Mouse (Mus musculus): ENCODE data around the gene Cnpy3. TPM values are rescaled to one million over a fixed set of nuclear protein-coding genes. Genes with fewer than 3 reads are reported as not detected.
"Not testable (repeated sequence)": the region's sequence is repeated elsewhere in the genome, so short reads cannot be mapped to it uniquely, and the experiment has no call there.

The Cnpy3 gene
- polyA plus RNA-seq, 1 experiment from 2014 or later, result 55.1 TPM

- DNase-seq (ENCODE audit: low spot score), result not testable (repeated sequence)
These were observed 12.9 kb upstream of the Cnpy3 start for GRCm38 (mm10) chr17:46764916-46765315.

GRCm38 (mm10) chr17:46763544-46763943 is 11.5 kb upstream of the Cnpy3 start, which contains the start of gene Ptcra:
Gene Ptcra (minus strand): TSS chr17:46763712.
- DNase-seq (ENCODE audit: low spot score), result peak; percentile 77

DNA sequence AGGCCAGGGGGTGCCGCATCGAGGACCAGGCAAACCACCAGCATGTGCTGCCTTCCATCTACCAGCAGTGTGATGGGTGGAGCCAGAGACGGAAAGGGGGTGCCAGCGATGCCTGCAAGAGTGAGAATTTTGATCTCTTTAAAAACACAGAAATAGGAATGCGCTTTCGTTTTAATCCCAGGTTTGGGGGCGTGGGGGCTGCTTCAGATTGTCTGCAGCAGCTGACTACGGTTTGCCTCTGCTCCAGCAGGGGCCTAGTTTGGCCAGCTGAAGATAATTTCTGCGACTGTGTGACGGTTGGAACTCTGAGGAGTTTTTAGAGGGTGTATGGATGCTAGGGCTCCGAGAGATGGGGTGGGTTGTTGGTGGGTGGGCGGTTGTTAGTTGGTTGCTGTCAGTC is 6.7 kb upstream of the Cnpy3 start:
- no peak for DNase-seq (ENCODE audit: low spot score)

GRCm38 (mm10) chr17:46751056-46751793 is 789 bp downstream of the Cnpy3 start:
- DNase-seq (ENCODE audit: low spot score), result peak; percentile 73

DNA sequence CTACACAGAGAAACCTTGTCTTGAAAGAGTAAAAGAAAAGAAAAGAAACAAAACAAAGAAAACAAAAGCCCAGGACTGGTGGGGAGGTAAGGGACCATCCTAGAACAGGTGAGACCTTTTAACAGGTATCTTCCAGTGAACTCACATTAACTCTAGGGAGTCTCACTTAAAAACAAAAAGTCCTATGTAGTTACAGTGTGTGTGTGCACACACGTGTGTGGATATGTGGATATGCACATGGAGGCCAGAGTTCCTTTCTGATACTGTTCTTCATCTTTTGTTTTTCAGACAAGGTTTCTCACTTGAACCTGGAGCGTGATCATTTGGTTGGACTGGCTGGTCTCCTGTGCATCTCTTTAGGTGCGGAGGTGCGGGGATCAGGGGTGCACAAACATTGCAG is 1.4 kb downstream of the Cnpy3 start:
- DNase-seq (ENCODE audit: low spot score), result no peak

DNA sequence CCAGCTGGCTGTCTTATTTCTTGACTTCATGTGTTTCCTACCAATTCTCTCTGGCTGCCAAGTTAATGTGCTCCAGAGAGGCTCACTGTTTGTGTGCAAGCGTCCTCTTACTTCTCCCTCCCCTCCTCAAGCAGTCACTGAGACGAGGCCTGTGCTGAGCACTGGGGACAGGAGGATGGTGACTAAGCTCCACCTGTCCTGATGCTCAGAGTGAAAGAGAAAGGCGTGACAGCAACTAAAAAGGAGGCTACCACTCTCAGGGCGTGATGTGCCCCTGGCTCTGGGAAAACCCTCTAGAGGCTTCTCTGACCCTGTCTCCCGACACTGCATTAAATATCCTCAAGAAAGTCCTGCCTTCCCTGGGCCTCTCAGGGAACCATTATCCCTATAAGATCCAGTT is 2.7 kb downstream of the Cnpy3 start:
- DNase-seq (ENCODE audit: low spot score), result no peak

GRCm38 (mm10) chr17:46747806-46748205 is 4.2 kb downstream of the Cnpy3 start:
- DNase-seq (ENCODE audit: low spot score), result no peak

- DNase-seq (ENCODE audit: low spot score), result no peak
These were observed 4.8 kb downstream of the Cnpy3 start for GRCm38 (mm10) chr17:46747234-46747633.

- no peak for DNase-seq (ENCODE audit: low spot score)
These were observed 6.5 kb downstream of the Cnpy3 start for GRCm38 (mm10) chr17:46745506-46745905.

GRCm38 (mm10) chr17:46742986-46743385 is 9.0 kb downstream of the Cnpy3 start:
- DNase-seq (ENCODE audit: low spot score), result no peak

DNA sequence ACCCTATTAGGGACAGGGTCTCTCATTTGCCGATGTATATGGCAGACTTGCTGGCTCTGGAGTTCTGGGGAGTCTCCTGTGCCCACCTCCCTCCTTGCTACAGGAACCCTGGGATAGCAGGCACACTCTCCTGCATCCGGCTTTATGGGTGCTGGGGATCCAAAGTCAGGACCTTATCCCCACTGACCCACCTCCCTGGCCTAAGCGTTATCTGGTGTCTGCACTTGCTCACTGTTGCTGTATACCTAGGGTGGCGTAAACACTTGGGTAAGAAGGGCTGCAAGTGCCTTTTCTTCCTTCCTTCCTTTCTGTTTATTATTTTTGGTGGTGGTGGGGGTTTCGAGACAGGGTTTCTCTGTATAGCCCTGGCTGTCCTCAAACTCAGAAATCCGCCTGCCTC is 10.7 kb downstream of the Cnpy3 start:
- DNase-seq (ENCODE audit: low spot score), result no peak

DNA sequence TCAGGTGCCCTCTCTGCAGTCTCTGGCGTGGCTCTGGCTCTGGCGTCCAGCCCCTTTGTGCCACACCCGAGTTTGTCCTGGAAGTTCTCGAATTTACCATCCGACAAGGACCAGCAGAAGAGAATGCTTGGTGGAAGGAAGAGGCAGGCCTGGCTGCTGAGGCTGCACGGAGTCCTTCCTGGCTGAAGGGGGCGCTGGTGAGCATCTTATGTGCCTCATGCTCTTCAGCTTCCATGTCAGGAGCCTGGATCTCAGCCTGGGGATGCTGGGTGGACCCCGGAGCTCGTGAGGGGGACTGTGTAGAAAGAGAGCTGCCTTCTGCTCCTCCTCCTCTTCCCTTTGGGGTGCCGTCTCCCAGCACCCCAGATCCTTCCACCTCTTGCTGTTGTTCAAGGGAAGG is 15.9 kb downstream of the Cnpy3 start:
- peak; percentile 57 for DNase-seq (ENCODE audit: low spot score)

DNA sequence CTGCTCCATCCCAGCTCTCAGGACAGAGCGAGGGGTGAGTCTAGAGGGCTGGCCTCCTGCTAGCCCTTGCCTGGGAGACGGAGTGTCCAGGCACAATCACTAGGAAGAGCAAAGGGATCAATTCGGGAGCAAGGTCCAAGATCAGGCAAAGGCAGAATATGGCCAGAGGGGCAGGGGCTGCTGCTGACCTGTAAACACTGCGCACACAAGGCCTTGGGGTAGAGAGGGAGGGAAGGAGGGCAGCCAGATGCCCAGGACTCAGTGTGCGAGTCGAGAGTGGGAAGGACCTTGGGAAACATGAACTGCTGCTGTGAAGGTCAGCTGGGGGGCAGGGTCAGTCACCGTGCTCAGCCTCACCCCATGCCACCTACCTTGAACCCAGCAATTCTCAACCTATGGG is 16.7 kb downstream of the Cnpy3 start:
- no peak for DNase-seq (ENCODE audit: low spot score)

- no peak for DNase-seq (ENCODE audit: low spot score)
These were observed 18.0 kb downstream of the Cnpy3 start for GRCm38 (mm10) chr17:46734055-46734454.

GRCm38 (mm10) chr17:46728904-46729318 is 23.1 kb downstream of the Cnpy3 start, which contains the start of gene Gnmt:
Gene Gnmt (minus strand): TSS chr17:46729168.
- DNase-seq (ENCODE audit: low spot score), result no peak

GRCm38 (mm10) chr17:46728496-46728895 is 23.5 kb downstream of the Cnpy3 start:
- DNase-seq (ENCODE audit: low spot score), result no peak

GRCm38 (mm10) chr17:46728021-46728420 is 24.0 kb downstream of the Cnpy3 start:
- DNase-seq (ENCODE audit: low spot score), result peak; percentile 28

- DNase-seq (ENCODE audit: low spot score), result no peak
These were observed 24.7 kb downstream of the Cnpy3 start for GRCm38 (mm10) chr17:46727271-46727670.

DNA sequence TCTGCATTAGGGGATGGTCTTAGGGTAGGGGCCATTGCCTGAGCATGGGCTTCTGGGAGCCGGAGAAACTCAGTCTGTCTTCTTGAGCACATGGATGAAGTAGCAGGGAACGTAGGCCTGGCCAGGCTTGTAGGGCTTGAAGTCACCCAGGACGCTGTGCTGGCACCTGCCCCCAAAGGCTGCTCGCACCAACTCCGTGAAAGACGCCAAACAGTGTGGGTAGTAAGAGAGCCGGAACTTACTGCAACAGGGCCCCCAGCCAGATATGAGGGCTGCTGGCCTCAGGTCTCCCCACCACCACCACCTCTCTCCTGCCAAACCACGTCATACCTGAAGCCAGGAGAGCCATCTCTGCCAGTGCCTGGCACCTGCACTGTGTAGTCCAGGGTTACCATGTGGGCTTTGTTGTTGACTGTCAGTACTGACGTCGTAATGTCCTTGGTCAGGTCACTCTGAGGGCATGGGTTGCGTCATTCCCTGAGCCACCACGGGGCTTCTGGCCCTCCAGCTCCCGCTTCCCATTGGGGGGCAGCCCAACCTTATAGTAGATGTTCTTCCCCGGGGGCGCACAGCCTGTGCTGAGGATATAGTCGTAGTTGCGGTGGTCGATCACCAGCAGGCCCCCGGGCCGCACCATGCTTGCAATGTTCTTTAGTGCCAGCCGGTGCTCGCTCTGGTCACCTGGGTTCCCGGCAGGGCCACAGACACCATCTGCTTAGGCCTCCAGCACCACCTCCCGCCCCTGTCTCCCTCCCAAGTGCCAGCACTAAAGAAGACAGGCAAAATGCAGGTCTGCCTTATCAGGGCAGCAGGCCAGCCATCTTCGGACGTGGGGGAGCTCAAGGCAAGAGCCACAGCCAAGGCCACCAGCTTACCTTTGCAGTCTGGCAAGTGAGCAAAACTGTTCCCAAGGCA is 26.0 kb downstream of the Cnpy3 start:
- no peak for DNase-seq (ENCODE audit: low spot score)

GRCm38 (mm10) chr17:46725273-46725672 is 26.7 kb downstream of the Cnpy3 start:
- DNase-seq (ENCODE audit: low spot score), result peak; percentile 80

DNA sequence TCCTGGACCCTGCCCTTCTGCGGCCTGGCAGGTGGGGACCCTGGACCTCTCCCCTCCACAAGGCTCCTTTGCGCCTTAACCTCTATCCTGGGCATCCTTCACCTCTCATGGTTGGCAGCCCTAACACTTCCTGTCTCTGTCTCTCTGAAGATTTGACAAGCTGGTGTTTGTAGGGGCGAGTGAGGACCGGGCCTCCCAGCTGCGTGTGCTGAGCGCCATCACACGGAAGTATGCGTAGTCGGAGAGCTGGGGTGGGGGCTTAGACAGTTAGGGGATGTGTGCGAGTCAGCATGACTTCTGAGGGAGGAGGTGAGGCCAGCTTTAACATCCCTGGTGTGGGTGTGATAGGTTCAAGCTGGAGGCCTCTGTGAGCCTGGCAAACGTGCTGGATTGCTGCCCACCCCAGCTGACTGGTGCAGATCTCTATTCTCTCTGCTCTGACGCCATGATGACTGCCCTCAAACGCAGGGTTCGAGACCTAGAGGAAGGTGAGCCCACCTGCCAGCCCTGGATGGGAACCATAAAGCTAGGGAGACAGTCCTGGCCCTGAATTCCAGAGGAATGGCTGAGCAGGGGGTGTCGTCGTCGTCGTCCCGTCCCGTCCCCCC is 27.4 kb downstream of the Cnpy3 start:
- DNase-seq (ENCODE audit: low spot score), result peak; percentile 53

GRCm38 (mm10) chr17:46721077-46721476 is 30.9 kb downstream of the Cnpy3 start:
- no peak for DNase-seq (ENCODE audit: low spot score)

All from thymus, postnatal 0 days (tissue).